Mouse (Mus musculus) heart, adult 11 months (tissue): ENCODE results near the gene Snrnp70.
"Not testable (repeated sequence)": the region's sequence is repeated elsewhere in the genome, so short reads cannot be mapped to it uniquely, and the experiment has no call there.

ENCODE experiments used
- DNase-seq: peaks from one replicate; pipeline ENCODE4 v3.0.0; 2022

Gene Snrnp70

GRCm38 (mm10) chr7:45409497-45410163, 14.1 kb upstream of the Snrnp70 start:
- DNase-seq: peak; percentile 80

- no peak for DNase-seq
Measured at GRCm38 (mm10) chr7:45408949-45409348, 13.4 kb upstream of the Snrnp70 start.

GRCm38 (mm10) chr7:45408351-45408750, 12.8 kb upstream of the Snrnp70 start:
- peak; percentile 90 for DNase-seq

GRCm38 (mm10) chr7:45407836-45408235, 12.3 kb upstream of the Snrnp70 start:
- DNase-seq: peak; percentile 74

- peak; percentile 96 for DNase-seq
Measured at GRCm38 (mm10) chr7:45406157-45407156, 10.9 kb upstream of the Snrnp70 start.

DNA sequence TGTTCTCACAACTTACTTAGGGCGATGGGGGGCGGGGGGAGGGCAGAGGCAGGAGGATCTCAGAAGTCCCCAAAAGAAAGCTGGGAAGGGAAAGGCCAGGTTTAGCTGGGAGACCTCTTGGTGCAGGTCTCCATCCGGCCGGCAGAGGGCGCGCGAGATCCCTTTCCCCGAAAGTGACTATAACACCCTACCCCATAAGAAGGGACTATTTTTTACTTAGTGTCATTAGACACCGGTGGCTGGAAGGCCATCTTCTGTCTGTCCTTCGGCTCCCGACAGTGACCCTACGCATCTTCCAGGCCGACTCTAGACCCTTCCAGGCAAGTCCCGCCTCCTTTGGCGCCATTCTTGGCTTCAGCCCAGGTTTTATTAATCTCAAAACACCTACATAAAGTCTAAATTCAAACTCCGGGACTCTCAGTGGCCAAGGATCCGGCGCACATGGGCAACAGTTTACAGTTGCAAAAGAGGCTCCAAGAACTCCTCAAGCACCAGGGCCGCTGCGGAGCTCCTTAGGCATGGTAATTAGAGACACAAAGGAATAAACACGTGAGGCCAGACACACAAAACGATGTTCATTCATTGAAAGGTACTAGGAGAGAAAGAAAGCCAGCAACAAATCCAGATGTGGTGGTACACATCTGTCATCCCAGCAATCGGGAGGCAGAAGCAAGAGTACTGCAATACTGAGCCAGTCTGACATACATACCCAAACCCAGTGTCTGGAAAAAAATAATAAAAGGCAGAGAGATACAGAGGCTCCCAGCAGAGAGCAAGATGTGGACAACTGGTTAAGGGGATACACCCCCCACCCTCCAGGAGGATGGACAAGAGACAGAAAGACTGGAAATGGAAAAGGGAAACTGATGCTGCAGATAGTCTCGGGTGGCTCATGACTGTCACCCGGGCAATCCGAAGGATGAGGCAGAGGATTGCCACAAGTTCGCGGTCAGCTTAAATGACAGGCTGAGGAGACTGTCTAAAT, 9.8 kb upstream of the Snrnp70 start, which contains the start of gene Kcna7:
Gene Kcna7, plus strand, starts transcription at position 563 of the 985 bp plus-strand sequence.
- DNase-seq: peak; percentile 96

- peak; percentile 84 for DNase-seq
Measured at GRCm38 (mm10) chr7:45403532-45404261, 8.2 kb upstream of the Snrnp70 start.

DNA sequence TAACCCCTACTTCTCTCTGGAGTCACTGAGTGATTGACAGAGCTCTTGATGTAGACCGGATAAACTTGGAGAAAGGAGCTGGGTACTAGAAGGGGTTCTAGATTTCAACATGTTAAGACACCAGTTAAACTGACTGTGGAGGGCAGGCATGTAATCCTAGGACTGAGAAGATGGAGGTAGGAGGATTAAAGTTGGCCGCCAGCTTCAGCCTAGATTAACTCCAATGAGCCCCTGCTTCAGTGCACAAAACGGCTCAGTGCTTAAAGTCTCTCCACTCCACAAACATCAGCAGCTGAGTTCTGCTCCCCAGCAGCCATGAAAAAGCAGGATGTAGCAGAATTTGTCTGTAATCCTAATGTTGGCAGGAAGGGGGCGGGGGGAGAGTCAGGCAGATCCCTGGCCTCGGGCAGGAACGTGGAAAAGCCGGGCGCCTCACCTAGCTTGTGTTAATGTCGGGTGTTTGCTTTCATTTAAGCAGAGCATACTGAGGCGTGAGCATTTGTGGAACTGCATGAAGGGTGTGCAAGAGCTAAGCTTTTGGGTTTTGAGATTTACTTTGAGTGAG, 6.1 kb upstream of the Snrnp70 start:
- DNase-seq: no peak

- no peak for DNase-seq
Measured at GRCm38 (mm10) chr7:45396787-45397186, 1.2 kb upstream of the Snrnp70 start.

DNA sequence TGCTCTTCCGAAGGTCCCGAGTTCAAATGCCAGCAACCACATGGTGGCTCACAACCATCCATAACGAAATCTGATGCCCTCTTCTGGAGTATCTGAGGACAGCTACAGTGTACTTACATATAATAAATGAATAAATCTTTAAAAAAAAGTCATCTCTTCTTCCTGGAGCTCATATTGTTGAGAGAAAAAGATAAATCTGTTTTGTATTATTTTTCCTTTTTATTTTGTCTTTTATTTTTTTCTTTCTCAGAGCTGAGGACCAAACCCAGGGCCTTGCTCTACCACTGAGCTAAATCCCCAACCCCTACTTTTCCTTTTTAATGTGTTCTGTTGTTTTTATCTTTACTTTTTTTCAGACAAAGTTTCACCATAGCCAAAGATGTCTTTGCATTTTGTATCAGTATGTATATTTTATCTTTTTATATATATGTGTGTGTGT, 814 bp upstream of the Snrnp70 start:
- DNase-seq: not testable (repeated sequence)

GRCm38 (mm10) chr7:45395129-45395541, 407 bp downstream of the Snrnp70 start:
- no peak for DNase-seq

GRCm38 (mm10) chr7:45386077-45386476, 9.5 kb downstream of the Snrnp70 start:
- DNase-seq: no peak

DNA sequence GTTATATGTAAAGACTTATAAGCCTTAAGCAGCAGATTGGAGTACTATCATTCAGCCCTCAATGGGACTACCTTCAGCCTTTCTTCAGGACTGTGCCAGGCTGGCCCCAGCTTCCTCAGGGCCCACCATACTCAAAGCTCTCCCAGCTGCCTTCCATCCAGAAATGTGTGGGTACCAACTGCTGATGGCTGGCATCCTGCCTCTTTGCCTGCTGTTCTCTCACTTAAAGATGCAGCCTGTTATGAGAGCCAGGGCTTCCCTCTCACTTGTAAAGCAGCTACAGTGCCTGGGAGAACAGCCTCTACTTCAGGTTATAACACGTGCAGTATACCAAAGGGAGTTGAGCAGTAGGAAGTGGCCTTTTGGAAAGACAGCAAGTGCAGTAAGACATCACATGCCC, 19.5 kb downstream of the Snrnp70 start:
- DNase-seq: no peak

GRCm38 (mm10) chr7:45374620-45375019, 20.9 kb downstream of the Snrnp70 start:
- DNase-seq: no peak

- no peak for DNase-seq
Measured at GRCm38 (mm10) chr7:45372371-45372770, 23.2 kb downstream of the Snrnp70 start.

GRCm38 (mm10) chr7:45370475-45371311, 24.8 kb downstream of the Snrnp70 start, which contains the start of gene Lin7b:
Lin7b (minus strand) TSS chr7:45370583.
- peak; percentile 98 for DNase-seq

GRCm38 (mm10) chr7:45369836-45370474, 25.6 kb downstream of the Snrnp70 start:
- peak; percentile 92 for DNase-seq

DNA sequence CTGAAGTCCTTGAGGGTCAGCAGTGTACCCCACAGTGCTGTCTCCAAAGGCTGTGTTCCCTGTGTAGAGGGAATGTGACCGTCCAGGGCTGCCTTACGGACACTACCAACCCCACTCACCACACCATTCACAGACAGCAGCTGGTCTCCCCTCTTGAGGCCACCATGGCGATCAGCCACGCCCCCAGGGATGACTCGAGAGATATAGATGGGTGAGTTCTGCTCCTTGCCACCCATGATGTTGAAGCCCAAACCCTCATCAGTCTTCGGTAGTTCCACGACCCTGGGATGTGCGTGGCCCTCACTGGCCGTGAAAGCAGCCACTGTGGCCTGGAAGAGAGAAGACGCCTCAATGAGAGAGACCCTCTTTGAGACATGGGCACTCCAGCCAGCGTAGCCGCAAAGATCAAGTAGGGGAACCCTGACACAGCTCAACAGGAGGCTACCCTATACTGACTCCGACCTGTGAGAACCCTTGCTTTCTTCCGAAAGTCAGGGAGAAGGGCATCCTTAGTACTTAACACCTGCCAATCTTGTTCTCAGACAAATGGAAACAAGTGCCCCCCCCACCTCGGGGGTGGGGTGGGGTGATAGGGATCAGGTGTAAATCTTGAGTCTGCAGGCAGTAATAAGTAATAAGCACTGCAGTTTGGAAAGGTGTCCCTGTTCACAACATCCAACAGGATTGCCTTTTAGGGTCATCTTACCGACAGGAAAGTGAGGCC, 26.4 kb downstream of the Snrnp70 start:
- no peak for DNase-seq

DNA sequence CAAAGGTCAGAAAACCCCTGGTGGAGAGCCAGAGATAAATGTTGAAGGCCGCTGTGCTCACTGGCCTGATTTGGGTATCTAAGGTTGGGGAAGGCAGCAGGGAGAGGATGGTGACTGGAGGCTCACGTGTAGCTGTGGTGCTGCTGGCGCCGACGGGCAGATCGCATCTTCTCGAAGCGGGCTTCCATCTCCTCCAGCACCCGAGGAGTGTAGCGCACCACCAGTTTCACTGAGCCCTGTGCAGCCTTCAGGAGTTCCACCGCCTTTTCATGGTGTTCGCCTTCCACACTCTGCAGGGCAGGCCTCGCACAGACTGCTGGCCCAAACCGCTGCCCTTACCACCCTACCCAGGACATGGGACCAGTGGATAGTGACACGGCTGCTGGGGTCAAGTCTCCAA, 27.4 kb downstream of the Snrnp70 start:
- no peak for DNase-seq
